Mouse (Mus musculus) CH12.LX (cell line): Measurements from ENCODE around the gene Gm20431.

Experiments
- CTCF ChIP-seq, 2 experiments: IDR thresholded peaks in 1 of 2; conservative IDR thresholded peaks in 1 of 2; 2 replicates each; pipeline ENCODE4 v1.5.1; 2011 to 2012; ENCODE audit warnings: low read depth in 2 of 2, low read length in 2 of 2, improper control_type of control experiment in 1 of 2, inconsistent platforms in 1 of 2, mild to moderate bottlenecking in 1 of 2, moderate library complexity in 1 of 2
- MAFK ChIP-seq: IDR thresholded peaks from 2 replicates; pipeline ENCODE4 v1.6.1; 2011; ENCODE audit warnings: low read length, improper control_type of control experiment; ENCODE audit not compliant: insufficient replicate concordance
- POLR2A ChIP-seq: IDR thresholded peaks from 2 replicates; pipeline ENCODE4 v1.6.1; 2011; ENCODE audit warnings: low read depth, mild to moderate bottlenecking, improper control_type of control experiment, low read length
- TBP ChIP-seq: conservative IDR thresholded peaks from 2 replicates; pipeline ENCODE4 v1.6.1; 2011; ENCODE audit warnings: low read depth, low read length, improper control_type of control experiment
- USF1 ChIP-seq: IDR thresholded peaks from 2 replicates; pipeline ENCODE4 v1.6.1; 2014; ENCODE audit warnings: low read depth, mild to moderate bottlenecking, inconsistent platforms, low read length, improper control_type of control experiment
- ZKSCAN1 ChIP-seq: IDR thresholded peaks from 2 replicates; pipeline ENCODE4 v1.6.1; 2012; ENCODE audit warnings: low read depth, inconsistent platforms, low read length, improper control_type of control experiment, borderline replicate concordance
- ZNF384 ChIP-seq: IDR thresholded peaks from 2 replicates; pipeline ENCODE4 v1.6.1; 2012; ENCODE audit warnings: low read depth, low read length, improper control_type of control experiment, inconsistent platforms

DNA sequence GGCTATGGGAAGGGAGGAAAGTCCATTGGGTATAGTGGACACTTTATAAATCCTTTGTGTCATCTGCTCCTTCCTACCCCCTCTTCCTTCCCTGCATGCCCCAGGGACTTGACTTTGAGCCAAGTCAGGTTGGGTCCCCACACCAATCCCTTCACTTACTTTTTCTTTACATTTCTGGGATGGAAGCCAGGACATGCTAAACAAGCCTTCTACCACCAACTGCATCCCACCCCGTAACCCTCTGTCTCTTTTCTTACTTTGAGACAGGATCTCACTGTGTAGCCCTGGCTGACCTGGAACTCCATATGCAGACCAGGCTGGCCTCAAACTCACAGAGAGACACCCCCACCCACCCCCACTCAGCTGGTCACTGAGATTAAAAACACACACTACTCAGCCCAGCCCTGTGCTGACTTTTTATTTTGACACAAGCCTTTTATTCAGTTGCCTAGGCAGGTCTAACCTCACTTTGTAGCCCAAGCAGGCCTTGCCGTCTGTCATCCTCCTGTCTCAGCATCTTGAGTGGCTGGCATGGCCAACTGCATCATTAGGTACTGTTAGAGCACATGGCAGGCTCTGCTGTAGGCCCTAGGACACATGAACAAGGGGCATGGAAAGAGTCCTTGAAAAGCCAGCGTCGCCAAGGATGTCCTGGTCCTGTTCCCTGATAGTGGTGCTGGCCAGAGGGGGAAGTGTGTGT is 67.6 kb downstream of the Gm20431 start:
- no peak for TF ChIP-seq CTCF (conservative IDR thresholded peaks at IDR 0.05 in 1 of 2, IDR thresholded peaks at IDR 0.05 in 1 of 2; ENCODE audit: low read depth in 2 of 2, low read length in 2 of 2)
- no peak for TF ChIP-seq ZNF384
- no peak for TF ChIP-seq MAFK
- TF ChIP-seq ZKSCAN1, result no peak
- no peak for TF ChIP-seq POLR2A
- TF ChIP-seq TBP, result no peak
- no peak for TF ChIP-seq USF1
